In the genomic region with DNA sequence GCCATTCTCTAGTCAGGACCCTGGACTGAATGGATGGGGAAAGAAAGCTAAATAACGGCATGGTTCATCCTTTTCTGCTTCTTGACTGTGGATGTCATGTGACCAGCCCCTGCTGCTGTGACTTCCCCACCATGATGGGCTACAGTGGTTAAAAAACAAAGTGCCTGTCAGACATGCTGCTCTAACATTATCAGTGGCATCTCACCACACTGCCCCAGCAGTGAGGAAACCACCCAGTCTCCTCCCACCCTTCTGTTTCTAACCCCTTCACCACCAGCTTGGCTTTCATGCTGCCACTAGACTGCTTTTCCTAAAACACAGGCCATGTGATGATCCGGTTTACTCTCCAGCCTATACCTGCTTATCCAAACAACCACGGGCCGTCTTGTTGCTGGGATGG, we compare ENCODE assay signal across 24 mouse cellular contexts.
A peak's percentile ranks its signal among the peaks of the same experiment; 100 is the strongest.
DNase-seq lines count a peak whose midpoint lies in the region; ATAC-seq lines count a peak whose summit lies in the region.
"Had no signal": no experiment of that assay in that cellular context is flagged by ENCODE, and none has a peak within 500 bp of the region (broad histone marks: within the 10 kb centered on the region; RNA-seq: fewer than 3 reads in every experiment).

No protein-coding gene starts in this region.

- no peak overlapping the region for H3K4me2 ChIP-seq in liver, embryonic 11.5 days
- H3K4me2 ChIP-seq: forebrain, embryonic 12.5 days; kidney, embryonic 15.5 days; lung, embryonic 14.5 days; midbrain, embryonic 12.5 days had no signal

- H3K36me3 ChIP-seq in liver, embryonic 11.5 days (ENCODE audit: control insufficient read depth, insufficient read depth, low read length), result no peaks in the 10 kb centered on the region
- H3K36me3 ChIP-seq: forebrain, embryonic 12.5 days; heart, embryonic 10.5 days; kidney, embryonic 15.5 days had no signal

- WGBS in liver, embryonic 11.5 days, result 76% methylated on average over 4 of the region's 4 CpGs

- no peak for ATAC-seq in CD4-positive, CD25-positive, alpha-beta regulatory T cell, adult 4 months
- peak; percentile 79 for ATAC-seq in megakaryocyte progenitor cell, adult 5-6 weeks (replicated peaks; ENCODE audit: poor library complexity)
- ATAC-seq in liver, embryonic 11.5 days (replicated peaks; ENCODE audit: low FRiP score), result no peak
- ATAC-seq: hindbrain, postnatal 0 days; intestine, postnatal 0 days had no signal

- peak; percentile 7 for DNase-seq in CD4-positive, CD25-positive, alpha-beta regulatory T cell, adult 2 months (ENCODE audit: low read depth, low spot score)
- DNase-seq in T-cell, adult 2 months (ENCODE audit: low spot score), result peak; percentile 49
- peak; percentile 43 for DNase-seq in thymus, postnatal 14 days
- DNase-seq in gastrocnemius, postnatal 25 days, result no peak
- no peak for DNase-seq in liver, embryonic 11.5 days (ENCODE audit: low spot score)
- no peak for DNase-seq in layer of hippocampus, postnatal 36 days
- DNase-seq: adrenal gland, postnatal 10 days; cerebellum, adult 8-10 months; kidney, postnatal 36 days; lung, embryonic 14.5 days; lung, postnatal 4 days; retina, postnatal 1 day; right cerebral cortex, postnatal 25 days; spleen, adult 18-20 months had no signal

- no peak overlapping the region for H3K27ac ChIP-seq in liver, embryonic 11.5 days (ENCODE audit: low read depth, low read length)
- H3K27ac ChIP-seq: forebrain, embryonic 12.5 days; heart, embryonic 10.5 days; hindbrain, embryonic 10.5 days; hindbrain, postnatal 0 days; kidney, embryonic 15.5 days; liver, embryonic 14.5 days; midbrain, embryonic 12.5 days had no signal

- H3K9ac ChIP-seq in liver, embryonic 11.5 days (ENCODE audit: low read depth, low read length), result no peak overlapping the region
- H3K9ac ChIP-seq: forebrain, embryonic 12.5 days; kidney, embryonic 15.5 days; liver, embryonic 14.5 days; lung, embryonic 14.5 days; midbrain, embryonic 12.5 days had no signal

- no peaks in the 10 kb centered on the region for H3K9me3 ChIP-seq in liver, embryonic 11.5 days (ENCODE audit: control insufficient read depth, low read length)
- H3K9me3 ChIP-seq: forebrain, embryonic 12.5 days; heart, embryonic 10.5 days; hindbrain, embryonic 10.5 days; kidney, embryonic 15.5 days; midbrain, embryonic 12.5 days had no signal

- H3K27me3 ChIP-seq in liver, embryonic 11.5 days (replicated peaks; ENCODE audit: control insufficient read depth, insufficient read depth, low read length), result no peaks in the 10 kb centered on the region
- H3K27me3 ChIP-seq: forebrain, embryonic 12.5 days; kidney, embryonic 15.5 days; midbrain, embryonic 12.5 days had no signal

- H3K4me3 ChIP-seq in liver, embryonic 11.5 days (ENCODE audit: low read depth, low read length), result no peak overlapping the region
- H3K4me3 ChIP-seq: forebrain, embryonic 12.5 days; heart, embryonic 10.5 days; hindbrain, embryonic 10.5 days; kidney, embryonic 15.5 days; midbrain, embryonic 12.5 days had no signal

- peaks cover 11% of the 10 kb centered on the region for H3K4me1 ChIP-seq in liver, embryonic 11.5 days (replicated peaks; ENCODE audit: control insufficient read depth, insufficient read depth, low read length)
- H3K4me1 ChIP-seq: forebrain, embryonic 12.5 days; heart, embryonic 10.5 days had no signal

Comparison
In these comparisons a context has a peak if more than half of its experiments do, and no peak if none do; other contexts are left out.
1. DNase-seq: peak in CD4-positive, CD25-positive, alpha-beta regulatory T cell, adult 2 months (single experiment), T-cell, adult 2 months (single experiment) and thymus, postnatal 14 days (single experiment); none in gastrocnemius, postnatal 25 days (single experiment), liver, embryonic 11.5 days (single experiment) and layer of hippocampus, postnatal 36 days (0 of 2).